Mouse (Mus musculus) heart, embryonic 11.5 days (tissue): ENCODE data around the gene Pja2. TPM values are rescaled to one million over a fixed set of nuclear protein-coding genes. Genes with fewer than 3 reads are reported as not detected.
"Not testable (repeated sequence)": the region's sequence is repeated elsewhere in the genome, so short reads cannot be mapped to it uniquely, and the experiment has no call there.

ENCODE experiments used
- ATAC-seq: fragments of 200-750 bp; cut with Nextera tagmentation; replicated peaks from 2 replicates; pipeline ENCODE4 v1.8.0; 2017; ENCODE audit warnings: moderate library complexity; ENCODE audit not compliant: insufficient number of reproducible peaks, low FRiP score, low TSS enrichment
- H3K27ac ChIP-seq: fragments of 300-500 bp; sonication (generic); 2 replicates; pipeline ENCODE4 v1.5.1; 2014; ENCODE audit warnings: mild to moderate bottlenecking, low read depth, low read length
- H3K27me3 ChIP-seq: fragments of 300-500 bp; sonication (generic); 2 replicates; pipeline ENCODE4 v1.6.1; 2014; ENCODE audit warnings: mild to moderate bottlenecking, low read length, mixed read lengths; ENCODE audit not compliant: control insufficient read depth, insufficient read depth
- H3K36me3 ChIP-seq: fragments of 300-500 bp; sonication (generic); 2 replicates; pipeline ENCODE4 v1.6.1; 2014; ENCODE audit warnings: mild to moderate bottlenecking, low read length, moderate library complexity, mixed read lengths; ENCODE audit not compliant: control insufficient read depth, insufficient read depth
- H3K4me1 ChIP-seq: fragments of 300-500 bp; sonication (generic); 2 replicates; pipeline ENCODE4 v1.6.1; 2014; ENCODE audit warnings: low read length; ENCODE audit not compliant: control insufficient read depth, insufficient read depth
- H3K4me2 ChIP-seq: fragments of 300-500 bp; sonication (generic); 2 replicates; pipeline ENCODE4 v1.6.1; 2014; ENCODE audit warnings: mild to moderate bottlenecking, moderate library complexity
- H3K4me3 ChIP-seq: fragments of 300-500 bp; sonication (generic); 2 replicates; pipeline ENCODE4 v1.5.1; 2014; ENCODE audit warnings: low read depth, low read length
- H3K9ac ChIP-seq: fragments of 300-500 bp; sonication (generic); 2 replicates; pipeline ENCODE4 v1.6.1; 2014; ENCODE audit warnings: mild to moderate bottlenecking, low read depth, low read length, moderate library complexity
- H3K9me3 ChIP-seq: fragments of 300-500 bp; sonication (generic); replicated peaks from 2 replicates; pipeline ENCODE4 v1.6.1; 2016; ENCODE audit warnings: low read length; ENCODE audit not compliant: control insufficient read depth
- WGBS: fragments of 180-500 bp; shearing (Covaris S2); extraction: QIAGEN DNeasy Blood & Tissue Kit; methylation state at CpG from one replicate; pipeline ENCODE4 v1.1.7; 2014; ENCODE audit not compliant: insufficient replicate concordance; 5-methylcytosine and 5-hydroxymethylcytosine counted together
- polyA plus RNA-seq: library from polyadenylated mRNA; unstranded; fragments of >200 nt; fragmentation: Nextera tagmentation; extraction: Ambion mirVana; gene quantifications from 2 replicates; pipeline ENCODE4 v1.2.1, GENCODE M21; 2014

Pja2 gene
- polyA plus RNA-seq, 1 experiment from 2014 or later: 69.2 TPM

GRCm38 (mm10) chr17:64314523-64314922 lies 17.2 kb downstream of the Pja2 start:
- not testable (repeated sequence) for H3K4me3 ChIP-seq, H3K36me3 ChIP-seq, H3K9me3 ChIP-seq, H3K27ac ChIP-seq, H3K4me1 ChIP-seq, H3K4me2 ChIP-seq, H3K27me3 ChIP-seq, H3K9ac ChIP-seq, ATAC-seq
- 85% methylated on average over 1 of the region's 1 CpGs for WGBS

DNA sequence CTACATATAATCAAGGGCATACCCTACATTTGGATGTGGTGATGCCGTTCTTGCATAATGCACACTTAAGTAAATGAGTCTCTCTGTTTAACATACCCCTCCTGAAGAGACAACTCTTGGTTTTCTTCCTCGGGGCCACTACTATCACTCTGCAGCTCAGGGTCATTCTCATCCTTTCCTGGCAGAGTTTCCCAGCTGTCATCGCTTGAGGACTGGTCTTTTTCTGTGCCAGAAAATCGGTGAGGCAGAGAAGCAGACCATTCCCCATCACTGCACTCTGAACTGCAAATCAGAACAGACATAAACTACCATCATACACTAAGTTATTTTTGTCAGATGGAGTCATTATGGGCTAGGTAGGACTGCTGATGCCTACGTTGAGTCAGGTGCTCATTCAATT lies 34.1 kb downstream of the Pja2 start:
- H3K36me3 ChIP-seq: peaks cover 3% of the 10 kb centered on the region
- H3K27ac ChIP-seq: no peak overlapping the region
- H3K4me2 ChIP-seq: no peak overlapping the region
- H3K9me3 ChIP-seq: no peaks in the 10 kb centered on the region
- H3K9ac ChIP-seq: no peak overlapping the region
- ATAC-seq: no peak
- H3K4me1 ChIP-seq: no peaks in the 10 kb centered on the region
- 75% methylated on average over 5 of the region's 5 CpGs for WGBS
- no peaks in the 10 kb centered on the region for H3K27me3 ChIP-seq
- no peak overlapping the region for H3K4me3 ChIP-seq

DNA sequence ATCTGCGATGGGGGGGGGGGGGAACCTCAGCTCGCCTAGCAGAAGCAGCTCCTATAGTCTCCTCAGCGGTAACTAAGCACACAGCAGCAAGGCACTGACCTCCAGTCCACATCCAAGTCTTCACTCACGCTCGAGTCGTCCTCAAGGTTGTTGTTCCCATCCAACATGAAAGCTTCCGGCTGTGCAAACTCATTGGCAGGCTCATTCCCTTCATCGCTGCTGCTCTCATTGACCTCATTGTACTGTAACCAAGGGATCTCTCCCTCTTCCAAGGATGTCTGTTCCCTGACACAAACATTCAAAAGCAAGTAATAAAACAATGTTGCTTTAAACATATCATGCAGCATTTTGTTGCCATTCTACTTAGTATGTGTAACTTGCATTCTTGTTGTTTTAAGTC lies 39.0 kb downstream of the Pja2 start:
- H3K36me3 ChIP-seq: peaks cover 3% of the 10 kb centered on the region

DNA sequence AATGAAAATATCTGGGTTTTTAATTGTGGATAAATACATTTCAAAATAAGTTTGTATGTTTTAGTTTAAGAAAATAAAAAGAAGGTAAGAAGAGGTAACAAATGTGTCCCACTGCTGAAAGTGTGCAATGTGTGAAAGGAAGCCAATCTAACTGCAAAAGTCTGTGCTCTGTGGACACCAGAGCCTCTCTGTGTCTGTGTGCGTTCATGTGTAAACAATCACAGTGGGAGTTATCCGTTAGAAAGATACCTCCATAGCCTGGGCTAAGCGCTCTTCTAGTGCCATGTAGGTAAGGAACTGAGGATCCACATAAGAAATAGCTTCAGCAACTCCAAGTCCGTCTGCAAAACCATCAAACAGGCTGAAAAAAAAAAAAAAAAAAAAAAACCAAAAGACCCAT lies 42.0 kb downstream of the Pja2 start:
- 84% methylated on average over 4 of the region's 4 CpGs for WGBS
- H3K27me3 ChIP-seq: no peaks in the 10 kb centered on the region
- no peak overlapping the region for H3K4me2 ChIP-seq
- no peak overlapping the region for H3K27ac ChIP-seq
- H3K9ac ChIP-seq: no peak overlapping the region
- peaks cover 8% of the 10 kb centered on the region for H3K36me3 ChIP-seq
- H3K4me1 ChIP-seq: no peaks in the 10 kb centered on the region
- no peak for ATAC-seq
- no peaks in the 10 kb centered on the region for H3K9me3 ChIP-seq
- H3K4me3 ChIP-seq: no peak overlapping the region

More for the DNA sequence above, 39.0 kb downstream of the Pja2 start:
- no peak overlapping the region for H3K27ac ChIP-seq
- WGBS: 92% methylated on average over 8 of the region's 8 CpGs
- ATAC-seq: no peak
- no peaks in the 10 kb centered on the region for H3K9me3 ChIP-seq
- H3K4me3 ChIP-seq: no peak overlapping the region
- no peak overlapping the region for H3K9ac ChIP-seq
- H3K4me2 ChIP-seq: no peak overlapping the region
- H3K27me3 ChIP-seq: no peaks in the 10 kb centered on the region
- H3K4me1 ChIP-seq: no peaks in the 10 kb centered on the region

DNA sequence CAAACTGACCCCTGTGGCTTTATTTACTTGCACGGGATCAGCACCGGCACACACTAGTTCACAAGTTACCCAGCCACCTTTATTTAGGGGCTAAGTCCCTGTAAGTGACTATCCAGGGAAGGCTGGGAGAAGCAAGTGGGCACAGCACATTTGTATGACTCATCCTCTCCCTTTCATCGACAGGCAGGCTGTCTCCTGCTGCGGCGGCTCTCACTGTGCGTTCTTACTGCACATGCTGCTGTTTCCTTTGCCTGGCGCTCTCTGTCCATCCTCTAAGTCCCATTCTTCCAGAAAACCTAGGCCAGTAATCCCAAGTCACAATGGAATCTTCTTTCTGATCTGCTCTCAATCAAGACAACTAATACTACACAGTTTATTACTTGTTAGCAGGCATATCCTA lies 43.7 kb downstream of the Pja2 start:
- no peak overlapping the region for H3K27ac ChIP-seq
- 84% methylated on average over 7 of the region's 7 CpGs for WGBS
- peaks cover 9% of the 10 kb centered on the region for H3K36me3 ChIP-seq
- H3K4me2 ChIP-seq: no peak overlapping the region
- H3K9ac ChIP-seq: no peak overlapping the region
- no peaks in the 10 kb centered on the region for H3K9me3 ChIP-seq
- H3K27me3 ChIP-seq: no peaks in the 10 kb centered on the region
- ATAC-seq: no peak
- H3K4me1 ChIP-seq: no peaks in the 10 kb centered on the region
- no peak overlapping the region for H3K4me3 ChIP-seq

GRCm38 (mm10) chr17:64286836-64287235 lies 44.9 kb downstream of the Pja2 start:
- no peak for ATAC-seq
- 84% methylated on average over 3 of the region's 3 CpGs for WGBS
- peaks cover 11% of the 10 kb centered on the region for H3K36me3 ChIP-seq

DNA sequence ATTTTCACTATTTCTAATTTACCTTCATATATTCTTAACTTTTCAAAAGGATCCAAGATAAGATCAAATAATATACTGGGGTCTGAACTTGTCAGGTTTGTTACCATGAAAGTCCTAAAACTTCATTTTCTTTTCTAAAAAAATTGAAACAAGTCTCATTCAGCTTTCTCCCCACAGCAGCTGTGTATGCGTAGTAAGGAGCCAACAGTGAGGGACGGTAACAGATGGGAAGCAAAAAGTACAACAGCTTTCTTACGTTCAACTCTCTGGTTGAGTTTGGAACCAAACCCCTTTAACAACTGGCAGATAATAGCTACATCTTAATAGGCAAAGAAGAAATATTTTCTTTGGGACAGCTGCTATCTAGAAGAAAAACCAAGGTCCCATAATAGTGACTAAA lies 50.3 kb downstream of the Pja2 start:
- not testable (repeated sequence) for H3K4me2 ChIP-seq, H3K4me3 ChIP-seq, ATAC-seq, H3K4me1 ChIP-seq, H3K27ac ChIP-seq, H3K9me3 ChIP-seq, H3K9ac ChIP-seq, H3K27me3 ChIP-seq
- WGBS: 90% methylated on average over 3 of the region's 3 CpGs
- peaks cover 17% of the 10 kb centered on the region for H3K36me3 ChIP-seq

More at GRCm38 (mm10) chr17:64286836-64287235, 44.9 kb downstream of the Pja2 start:
- Histone ChIP-seq H3K27me3 (no peaks in the 10 kb centered on the region), H3K4me2 (no peak overlapping the region), H3K27ac (no peak overlapping the region), H3K9ac (no peak overlapping the region), H3K4me3 (no peak overlapping the region), H3K4me1 (no peaks in the 10 kb centered on the region), H3K9me3 (no peaks in the 10 kb centered on the region)

DNA sequence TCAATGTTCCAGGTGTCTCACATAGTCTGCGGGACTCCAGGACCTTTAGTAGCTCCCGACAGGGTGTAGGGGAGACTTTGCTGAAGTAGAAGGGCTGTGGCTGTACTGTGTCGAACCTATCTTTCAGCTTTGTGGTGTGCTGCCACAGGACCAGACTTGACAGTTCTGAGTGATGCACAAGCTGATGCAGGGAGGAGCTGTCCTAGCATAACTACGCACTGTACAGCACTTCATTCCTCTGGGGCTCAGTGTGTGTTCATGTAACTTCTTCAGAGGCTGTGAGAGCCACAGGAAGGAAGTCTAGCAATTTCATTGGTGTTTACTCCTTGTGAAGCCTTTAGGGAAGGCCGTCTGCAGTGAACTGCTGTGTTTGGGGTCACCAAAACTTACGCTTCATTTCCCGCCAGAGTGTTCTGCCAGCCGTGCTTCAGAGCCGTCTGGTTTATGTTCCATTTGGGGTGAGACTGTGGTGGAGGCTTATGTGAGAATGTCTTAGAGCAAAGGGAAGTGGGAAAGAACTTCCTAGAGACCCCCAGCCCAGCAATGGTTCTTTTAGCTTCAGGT lies 54.0 kb downstream of the Pja2 start:
- Histone ChIP-seq H3K4me3 (no peak overlapping the region), H3K4me1 (peaks cover 8% of the 10 kb centered on the region), H3K36me3 (peaks cover 6% of the 10 kb centered on the region), H3K27ac (no peak overlapping the region), H3K27me3 (no peaks in the 10 kb centered on the region), H3K4me2 (no peak overlapping the region), H3K9me3 (no peaks in the 10 kb centered on the region), H3K9ac (no peak overlapping the region)
- ATAC-seq: no peak
- 70% methylated on average over 9 of the region's 9 CpGs for WGBS

DNA sequence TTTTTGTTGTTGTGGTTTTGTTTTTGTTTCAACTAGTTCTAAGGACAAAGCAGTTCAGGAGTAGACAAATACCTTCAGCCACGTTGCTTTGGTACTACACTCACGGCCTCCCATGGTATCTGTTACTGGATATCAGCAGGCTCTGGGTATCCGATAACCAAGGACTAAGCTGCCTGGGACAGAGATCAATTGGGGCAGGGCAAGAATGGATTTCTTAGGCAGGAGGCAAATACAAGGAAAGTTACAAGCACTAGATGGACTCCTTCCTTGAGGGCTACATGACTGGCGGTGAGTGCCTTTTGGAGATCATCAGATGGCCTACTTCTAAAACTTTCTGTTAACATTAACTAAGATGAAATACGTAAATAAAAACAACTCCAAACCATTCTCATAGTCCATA lies 55.0 kb downstream of the Pja2 start:
- H3K36me3 ChIP-seq: peaks cover 6% of the 10 kb centered on the region
- no peak overlapping the region for H3K4me3 ChIP-seq
- H3K9me3 ChIP-seq: no peaks in the 10 kb centered on the region
- H3K9ac ChIP-seq: no peak overlapping the region
- H3K27ac ChIP-seq: no peak overlapping the region
- no peaks in the 10 kb centered on the region for H3K27me3 ChIP-seq
- WGBS: 73% methylated on average over 5 of the region's 5 CpGs
- no peak overlapping the region for H3K4me2 ChIP-seq
- ATAC-seq: no peak
- H3K4me1 ChIP-seq: peaks cover 8% of the 10 kb centered on the region
